Mouse (Mus musculus) stomach, postnatal 0 days (tissue): Measurements from ENCODE around the gene Eefsec.

ENCODE experiments used
- CTCF ChIP-seq: IDR thresholded peaks from 2 replicates; pipeline ENCODE4 v1.5.1; 2016; ENCODE audit warnings: antibody characterized with exemption, low read depth, mild to moderate bottlenecking, moderate library complexity
- EP300 ChIP-seq: optimal IDR thresholded peaks from 2 replicates; pipeline ENCODE3; 2016; ENCODE audit warnings: antibody characterized with exemption

- no peak for TF ChIP-seq EP300
- no peak for TF ChIP-seq CTCF
These were observed 192.3 kb downstream of the Eefsec start for GRCm38 (mm10) chr6:88254082-88254481.
